Mouse (Mus musculus) MN1 (cell line): ENCODE measurements at regions not wholly inside any gene's neighbourhood (a gene's known extent, or its start where the extent isn't known, plus 50 kb on each side); places are given as distances from the start of the nearest gene placed in this dataset.
A peak's percentile ranks its signal among the peaks of the same experiment; 100 is the strongest.

ENCODE experiments used
- DNase-seq: peaks from one replicate; pipeline ENCODE4 v3.0.0-alpha.2; 2016; ENCODE audit warnings: low spot score

- DNase-seq, result no peak
Observed at GRCm38 (mm10) chr15:36945309-36945708, 62.3 kb downstream of the Zfp706 start.

DNA sequence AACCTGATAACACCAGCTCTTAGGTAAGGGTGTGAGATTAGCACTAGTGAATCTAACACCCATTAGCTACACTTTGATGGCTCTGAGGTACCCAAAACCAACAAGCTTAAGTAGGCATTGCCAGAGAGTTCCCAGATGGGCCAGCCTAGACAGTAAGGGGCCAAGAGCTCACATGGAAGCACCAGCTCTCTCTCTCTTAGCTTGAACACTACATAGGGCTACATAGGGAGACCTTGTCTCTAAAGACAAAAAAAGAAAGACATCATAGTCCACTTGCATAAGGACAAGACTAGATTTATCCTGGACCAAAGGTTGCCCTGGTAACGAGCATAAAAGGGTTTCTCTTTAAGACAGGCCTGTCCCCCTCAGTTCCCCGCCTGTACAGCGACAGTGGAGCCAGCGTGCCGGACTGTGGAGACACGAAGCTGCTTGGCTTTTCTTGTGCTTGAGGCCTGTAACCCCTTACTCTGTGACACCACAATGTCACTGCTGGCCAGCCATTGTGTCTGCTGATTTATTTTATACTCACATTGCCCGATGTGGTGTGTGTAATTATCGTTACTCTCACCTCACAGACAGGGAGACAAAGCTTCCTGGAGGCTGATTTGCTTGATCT, 62.9 kb downstream of the Zfp706 start:
- DNase-seq, result no peak

DNA sequence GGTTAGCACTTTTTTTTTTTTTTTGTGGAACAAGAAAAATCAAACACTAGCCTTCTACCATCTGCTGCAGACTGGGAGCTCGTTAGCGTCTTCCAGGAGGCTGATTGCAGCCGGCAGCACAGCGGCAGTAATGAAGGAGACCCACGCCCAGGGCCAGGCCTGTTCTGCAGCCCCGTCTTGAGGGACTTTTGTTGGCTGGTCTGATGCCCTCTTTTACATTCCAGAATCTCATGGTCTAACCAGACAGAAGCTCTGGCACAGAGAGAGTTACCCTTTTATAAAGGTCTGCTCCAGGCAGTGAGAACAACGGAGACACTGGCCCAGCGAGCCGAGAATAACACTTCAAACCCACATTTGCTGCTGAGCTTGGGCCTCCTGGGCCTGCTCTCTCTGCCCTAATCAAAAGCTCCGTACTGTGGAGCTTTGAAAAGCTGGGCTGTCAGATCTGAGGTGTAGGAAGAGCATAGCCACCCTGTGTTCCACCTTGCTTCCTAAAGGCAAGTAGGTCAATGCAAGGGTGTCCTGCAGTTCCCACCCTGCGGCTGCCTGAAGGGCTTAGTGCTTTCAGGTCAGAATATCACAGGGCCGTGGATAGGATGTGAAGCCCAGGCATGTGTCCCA, 64.0 kb downstream of the Zfp706 start:
- no peak for DNase-seq

DNA sequence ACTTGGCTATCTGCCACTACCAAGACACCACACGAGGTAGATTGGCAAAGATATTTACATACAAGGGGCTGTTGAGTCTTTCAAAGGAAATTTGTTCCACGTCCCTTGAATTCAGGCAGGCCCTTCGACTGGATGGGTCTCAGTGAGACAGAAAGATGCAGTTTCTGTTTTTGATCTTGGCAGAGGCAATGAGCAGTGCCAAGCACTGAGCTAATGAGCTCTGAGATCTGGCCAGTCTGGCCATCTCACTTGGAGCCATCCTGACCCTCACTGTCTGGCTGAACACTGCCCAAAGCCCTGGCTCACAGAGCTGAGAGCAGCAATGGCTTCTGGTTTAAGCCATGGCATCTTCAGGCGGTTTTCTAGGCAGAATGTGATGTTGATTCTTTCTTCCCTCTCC, 65.3 kb downstream of the Zfp706 start:
- no peak for DNase-seq

DNA sequence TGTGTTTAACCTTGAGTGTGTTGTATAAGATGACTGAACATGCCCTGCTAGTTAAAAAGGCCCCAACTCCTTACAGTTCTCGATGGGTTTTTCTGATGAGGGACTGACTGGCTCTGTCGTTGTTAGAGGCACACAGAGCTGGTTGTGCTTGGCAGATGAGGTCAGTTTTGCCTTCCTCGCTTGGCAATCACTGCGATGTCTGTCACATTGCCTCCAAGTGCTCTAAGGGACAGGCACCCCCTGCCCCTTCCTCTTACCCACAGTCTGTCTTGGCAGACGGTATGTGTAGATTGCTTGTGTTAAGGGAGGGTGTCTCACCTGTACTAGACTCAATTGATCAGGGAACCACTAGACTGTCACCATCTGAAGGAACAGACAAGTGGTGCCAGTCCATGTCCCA, 65.8 kb downstream of the Zfp706 start:
- DNase-seq, result no peak

DNA sequence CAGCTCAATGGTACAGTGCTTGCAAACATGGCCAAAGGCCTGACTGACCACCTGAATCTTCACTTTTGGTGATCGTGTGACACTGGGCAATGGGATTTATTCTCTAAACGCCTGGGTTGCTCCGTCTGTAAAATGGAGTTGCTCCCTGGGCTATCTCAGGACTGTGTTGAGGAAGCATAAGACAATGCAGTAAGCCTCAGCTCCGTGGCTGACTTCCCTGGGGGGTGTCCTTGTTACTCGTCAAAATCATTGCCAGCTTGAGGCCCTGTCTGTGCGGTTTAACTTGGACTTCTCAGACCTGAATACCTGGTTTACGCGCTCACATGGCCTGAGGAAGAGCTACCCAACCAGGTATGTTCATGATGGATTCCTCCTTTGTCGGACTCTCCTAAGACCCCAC, 68.0 kb downstream of the Zfp706 start:
- DNase-seq, result no peak

DNA sequence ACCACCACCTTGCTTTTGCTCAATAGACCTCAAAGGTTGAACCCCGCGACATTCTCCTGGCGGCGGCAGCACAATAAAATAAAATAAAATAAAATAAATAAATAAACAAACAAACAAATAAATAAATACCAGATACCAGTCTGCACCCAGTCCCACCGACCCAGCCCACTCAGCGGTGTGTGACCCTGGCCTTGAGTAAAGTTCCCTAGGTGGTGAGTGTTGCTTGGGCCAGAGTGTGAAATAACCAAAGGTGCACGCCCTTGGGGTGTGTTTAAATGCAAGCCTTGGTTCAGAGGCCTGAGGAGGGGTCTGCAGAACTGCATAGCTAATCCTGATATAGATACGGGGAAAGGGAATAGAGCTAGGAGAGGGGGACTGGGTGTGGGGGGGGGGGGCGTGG, 68.4 kb downstream of the Zfp706 start:
- DNase-seq, result no peak

DNA sequence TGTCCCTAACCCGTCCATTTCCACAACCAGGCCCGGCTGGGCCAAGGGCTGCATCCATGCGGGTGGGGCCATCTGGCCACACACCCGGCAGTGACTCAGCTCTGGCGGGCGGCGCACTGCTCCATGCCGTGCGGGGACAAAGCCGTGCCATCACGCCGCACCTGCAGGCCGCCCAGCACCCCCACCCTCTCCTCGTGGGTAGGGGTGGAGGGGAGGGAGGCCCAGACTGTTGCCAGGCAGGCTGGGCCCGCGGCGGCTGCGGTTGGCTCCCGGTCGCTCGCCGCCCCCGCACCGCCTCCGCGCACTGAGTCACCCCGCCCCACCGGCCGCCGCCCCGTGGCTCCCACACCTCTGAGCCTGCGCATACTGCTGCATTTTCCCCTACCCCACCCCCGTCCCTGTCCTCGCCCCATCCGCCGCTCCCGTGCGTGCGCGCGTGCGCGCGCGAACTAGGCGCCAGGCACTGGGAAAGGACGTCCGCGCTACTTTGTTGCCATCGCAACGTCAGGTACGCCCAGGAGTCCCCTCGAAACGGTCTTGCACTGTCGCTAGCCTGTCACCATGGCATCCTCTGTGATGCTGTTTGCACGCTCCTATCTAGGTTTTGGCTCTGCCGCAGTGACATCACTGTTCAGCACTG, 68.9 kb downstream of the Zfp706 start:
- DNase-seq, result peak; percentile 97

DNA sequence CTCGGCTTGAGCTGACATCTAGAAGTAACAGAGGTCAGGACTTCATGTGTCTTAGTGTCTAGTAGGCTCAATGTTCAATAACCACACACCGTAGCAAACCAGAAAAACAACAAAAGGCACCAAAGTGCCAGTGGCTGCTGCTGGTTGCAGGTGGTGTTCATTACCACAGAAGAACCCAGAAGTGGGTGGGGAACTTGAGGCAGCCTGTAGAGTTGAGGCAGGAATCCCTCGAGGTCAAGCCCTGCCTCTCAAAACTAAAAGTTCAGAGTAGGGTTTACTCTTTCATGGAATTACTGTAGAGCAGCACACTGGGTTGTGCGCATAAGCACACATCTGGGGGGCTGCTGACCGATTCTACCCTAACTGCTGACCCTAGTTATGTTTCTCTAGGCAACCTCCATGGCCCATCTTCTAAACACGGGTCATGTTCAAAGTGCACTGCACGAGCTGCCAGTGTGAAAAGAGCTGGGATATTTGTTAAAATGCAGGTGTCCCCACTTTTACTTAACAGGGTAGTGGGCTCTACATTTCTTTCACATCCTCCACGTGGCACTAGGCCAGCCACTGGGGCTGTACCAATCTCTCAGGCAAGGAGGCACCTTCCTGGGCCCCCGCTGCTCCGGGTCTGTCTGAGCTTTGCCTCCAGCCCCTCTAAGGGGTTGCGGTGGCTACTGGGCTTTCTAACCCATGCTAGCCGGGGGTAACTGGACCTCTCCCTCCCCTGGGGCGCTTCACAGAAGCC, 69.6 kb downstream of the Zfp706 start:
- DNase-seq, result peak; percentile 78

- no peak for DNase-seq
Observed at GRCm38 (mm10) chr15:36937067-36937657, 70.4 kb downstream of the Zfp706 start.

DNA sequence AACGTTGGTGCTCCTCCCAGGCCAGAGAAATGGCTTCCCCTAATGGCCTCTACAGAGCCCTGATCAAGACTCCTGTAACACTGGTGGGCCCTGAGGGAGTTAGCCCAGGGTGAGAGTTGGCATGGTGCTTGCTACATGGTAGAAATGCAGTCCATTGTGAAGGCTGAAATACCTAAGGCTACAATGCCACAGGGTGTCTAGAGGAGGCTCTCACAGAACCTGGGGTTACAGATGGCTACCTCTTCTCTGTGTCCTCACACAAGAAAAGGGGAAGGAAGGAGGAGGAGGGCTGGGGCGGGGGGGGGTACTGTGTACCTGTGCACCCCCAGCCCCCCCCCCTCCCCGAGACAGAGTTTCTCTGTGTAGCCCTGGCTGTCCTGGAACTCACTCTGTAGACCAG, 72.8 kb downstream of the Zfp706 start:
- no peak for DNase-seq

GRCm38 (mm10) chr15:36933581-36933991, 74.0 kb downstream of the Zfp706 start:
- no peak for DNase-seq

- DNase-seq, result no peak
Observed at GRCm38 (mm10) chr15:36931460-36931859, 76.1 kb downstream of the Zfp706 start.

- DNase-seq, result no peak
Observed at GRCm38 (mm10) chr15:36930433-36930832, 77.1 kb downstream of the Zfp706 start.

DNA sequence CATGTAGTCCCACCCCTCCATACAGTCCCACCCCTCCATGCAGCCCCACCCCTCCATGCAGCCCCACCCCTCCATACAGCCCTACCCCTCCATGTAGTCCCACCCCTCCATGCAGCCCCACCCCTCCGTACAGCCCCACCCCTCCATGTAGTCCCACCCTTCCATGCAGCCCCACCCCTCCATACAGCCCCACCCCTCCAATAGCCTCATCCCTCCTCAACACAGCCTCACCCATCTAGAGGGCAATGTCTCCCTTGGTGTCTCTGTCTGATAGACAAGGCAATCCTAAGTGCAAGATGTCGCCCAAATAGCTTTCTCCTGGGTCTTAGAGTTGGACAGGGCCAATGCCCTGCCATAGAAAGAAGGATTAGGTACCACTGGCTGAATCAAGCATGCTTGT, 77.8 kb downstream of the Zfp706 start:
- no peak for DNase-seq

DNA sequence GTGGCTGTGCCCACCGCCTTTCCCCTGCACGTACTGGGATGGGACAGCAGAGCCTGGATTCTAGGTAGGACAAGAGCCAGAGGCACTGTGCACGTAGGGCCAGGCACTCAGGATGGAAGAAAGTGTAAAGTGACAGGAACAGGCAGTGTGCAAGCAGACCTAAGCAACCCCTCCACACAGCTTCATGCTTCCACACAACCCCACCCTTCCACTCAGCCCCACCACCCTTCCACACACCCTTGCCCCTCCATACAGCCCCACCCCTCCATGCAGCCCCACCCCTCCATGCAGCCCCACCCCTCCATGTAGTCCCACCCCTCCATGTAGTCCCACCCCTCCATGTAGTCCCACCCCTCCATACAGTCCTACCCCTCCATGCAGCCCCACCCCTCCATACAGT, 78.5 kb downstream of the Zfp706 start:
- DNase-seq, result no peak

- DNase-seq, result no peak
Observed at GRCm38 (mm10) chr15:36928678-36929077, 78.9 kb downstream of the Zfp706 start.

- no peak for DNase-seq
Observed at GRCm38 (mm10) chr15:36927436-36927835, 80.1 kb downstream of the Zfp706 start.

DNA sequence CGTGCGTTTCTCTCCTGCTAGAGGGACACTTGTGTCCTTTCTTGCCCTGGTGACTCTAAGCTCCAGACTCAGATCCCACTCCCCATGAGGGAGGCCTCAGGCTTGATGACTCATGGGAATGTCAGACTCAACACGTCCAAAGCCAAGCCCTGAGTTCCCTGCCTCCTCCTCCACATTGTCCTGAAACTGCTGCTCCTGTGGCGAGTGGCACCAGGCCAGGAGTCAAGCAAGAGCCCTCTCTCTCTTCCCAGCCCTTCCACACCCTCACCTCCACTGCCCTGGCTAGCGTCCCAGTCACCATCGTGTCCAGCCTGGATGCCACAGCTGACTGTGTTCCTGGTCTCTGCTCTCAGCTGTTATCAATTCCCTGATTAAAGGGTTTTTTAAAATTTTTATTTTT, 83.4 kb downstream of the Zfp706 start:
- peak; percentile 82 for DNase-seq

DNA sequence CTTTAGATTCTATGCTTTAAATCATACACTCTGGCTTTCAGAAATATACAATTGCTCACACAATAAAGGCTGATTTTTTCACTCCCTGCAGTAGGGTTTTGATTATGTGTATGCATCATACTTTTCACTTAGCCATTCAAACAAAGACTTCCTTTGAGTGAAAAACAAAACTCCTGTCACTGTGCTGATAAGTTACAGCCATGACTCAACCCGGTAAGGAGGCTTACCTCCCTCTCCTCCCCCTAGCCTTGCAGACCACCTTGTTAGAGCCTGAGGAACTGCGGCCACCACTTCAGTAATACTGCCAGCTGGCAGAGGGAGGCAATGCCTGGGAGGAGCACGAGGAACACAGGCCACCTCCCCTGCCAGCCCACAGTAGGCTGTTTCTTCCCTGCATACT, 86.2 kb downstream of the Zfp706 start:
- DNase-seq, result no peak

DNA sequence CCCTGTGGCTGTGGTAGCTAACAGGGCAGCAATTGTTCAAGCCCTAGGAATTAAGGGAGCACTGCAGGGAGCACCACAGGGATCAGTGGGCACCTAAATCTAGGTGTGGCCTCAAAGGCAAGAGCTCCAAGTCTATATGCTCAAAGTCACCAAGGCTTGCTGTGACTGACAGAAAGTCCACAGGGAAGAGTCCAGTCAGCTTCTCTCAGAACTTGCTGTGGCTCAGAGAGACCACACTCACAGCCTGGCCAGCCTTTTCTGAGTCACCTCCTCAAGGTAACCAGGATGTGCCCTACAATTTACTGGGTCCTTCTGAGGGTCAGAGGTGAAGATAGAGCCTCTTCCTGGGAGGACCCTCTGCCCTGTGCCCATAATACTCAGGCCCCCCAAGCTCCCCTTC, 86.7 kb downstream of the Zfp706 start:
- no peak for DNase-seq

DNA sequence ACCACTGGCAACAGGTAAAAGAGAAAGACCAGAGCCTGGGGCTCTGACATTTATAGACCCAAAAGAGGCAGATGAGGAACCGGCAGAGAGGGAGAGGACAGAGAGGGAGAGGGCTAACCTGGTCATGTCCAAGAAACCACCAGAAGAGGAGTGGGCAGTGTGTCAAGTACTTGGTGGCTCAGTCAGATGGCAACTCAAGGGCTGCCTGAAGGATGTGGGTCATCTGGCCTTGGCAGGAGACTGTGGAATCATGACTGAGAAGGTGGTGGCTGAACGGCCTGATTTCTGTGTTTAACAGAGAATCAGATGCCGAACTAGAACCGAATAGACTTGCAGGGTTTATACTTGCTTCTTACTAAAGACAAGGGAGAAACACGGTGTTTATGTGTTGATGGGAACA, 87.9 kb downstream of the Zfp706 start:
- no peak for DNase-seq

DNA sequence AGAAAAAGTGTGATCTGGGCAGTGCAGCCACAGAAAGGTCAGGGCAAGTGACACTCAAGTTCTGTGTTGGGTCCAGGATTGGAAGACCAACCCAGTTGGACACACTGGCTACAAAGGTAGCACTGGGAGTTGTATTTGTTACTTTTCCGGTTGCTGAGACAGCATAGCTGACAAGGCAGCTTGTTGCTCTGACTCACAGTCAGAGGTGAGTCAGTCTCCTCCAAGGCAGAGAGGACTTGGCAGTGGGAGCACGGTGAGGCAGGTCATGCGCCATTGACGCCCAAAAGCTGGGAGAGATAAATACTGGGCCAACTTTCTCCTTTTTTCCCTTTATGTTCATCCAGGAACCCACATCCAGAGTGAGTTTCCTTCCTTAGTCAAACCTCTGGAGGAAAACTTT, 88.4 kb downstream of the Zfp706 start:
- DNase-seq, result no peak
